Mouse (Mus musculus) c-Kit-negative CD71-positive TER-119-positive erythroid progenitor cells, embryonic 14.5 days (primary cell): Measurements from ENCODE around the gene Cep128.

Source experiments
- DNase-seq: peaks from one replicate; pipeline ENCODE4 v3.0.0-alpha.2; 2013; ENCODE audit warnings: low read depth, low spot score

The Cep128 gene

GRCm38 (mm10) chr12:91183304-91183855 is 200.8 kb downstream of the Cep128 start:
- DNase-seq, result no peak

GRCm38 (mm10) chr12:91176808-91177526 is 207.2 kb downstream of the Cep128 start:
- DNase-seq, result no peak

GRCm38 (mm10) chr12:91171613-91172012 is 212.6 kb downstream of the Cep128 start:
- no peak for DNase-seq

GRCm38 (mm10) chr12:91161015-91161730 is 223.0 kb downstream of the Cep128 start:
- no peak for DNase-seq

- DNase-seq, result no peak
Observed at GRCm38 (mm10) chr12:91158481-91158880, 225.7 kb downstream of the Cep128 start.

- no peak for DNase-seq
Observed at GRCm38 (mm10) chr12:91154052-91154451, 230.2 kb downstream of the Cep128 start.

GRCm38 (mm10) chr12:91149152-91149551 is 235.1 kb downstream of the Cep128 start:
- DNase-seq, result no peak

GRCm38 (mm10) chr12:91134740-91135517 is 249.3 kb downstream of the Cep128 start:
- DNase-seq, result no peak

- no peak for DNase-seq
Observed at GRCm38 (mm10) chr12:91115054-91115453, 269.2 kb downstream of the Cep128 start.

GRCm38 (mm10) chr12:91103316-91103715 is 280.9 kb downstream of the Cep128 start:
- no peak for DNase-seq

GRCm38 (mm10) chr12:91097869-91098268 is 286.3 kb downstream of the Cep128 start:
- DNase-seq, result no peak

GRCm38 (mm10) chr12:91096197-91096596 is 288.0 kb downstream of the Cep128 start:
- no peak for DNase-seq

- DNase-seq, result no peak
Observed at GRCm38 (mm10) chr12:91088271-91088670, 295.9 kb downstream of the Cep128 start.

- DNase-seq, result no peak
Observed at GRCm38 (mm10) chr12:91085967-91086366, 298.2 kb downstream of the Cep128 start.

GRCm38 (mm10) chr12:91075600-91075999 is 308.6 kb downstream of the Cep128 start:
- DNase-seq, result no peak

GRCm38 (mm10) chr12:91070551-91071045 is 313.6 kb downstream of the Cep128 start:
- no peak for DNase-seq

- DNase-seq, result no peak
Observed at GRCm38 (mm10) chr12:91067083-91067441, 317.1 kb downstream of the Cep128 start.

GRCm38 (mm10) chr12:91066286-91067082 is 317.7 kb downstream of the Cep128 start:
- no peak for DNase-seq

- no peak for DNase-seq
Observed at GRCm38 (mm10) chr12:91065423-91065822, 318.8 kb downstream of the Cep128 start.

GRCm38 (mm10) chr12:91064368-91064999 is 319.7 kb downstream of the Cep128 start:
- no peak for DNase-seq
